Mouse (Mus musculus) bone marrow, adult 2 months (tissue): ENCODE data around the gene Myo1g.

ENCODE experiments used
- CTCF ChIP-seq: fragments of 200-500 bp; IDR thresholded peaks from 2 replicates; pipeline ENCODE4 v1.5.1; 2011; ENCODE audit warnings: low read length, control low read depth; ENCODE audit not compliant: control insufficient read depth, insufficient read depth
- POLR2A ChIP-seq: fragments of 200-500 bp; IDR thresholded peaks from 2 replicates; pipeline ENCODE4 v1.6.1; 2011; ENCODE audit warnings: low read depth, mild to moderate bottlenecking, control low read depth, low read length, borderline replicate concordance; ENCODE audit not compliant: control insufficient read depth

GRCm38 (mm10) chr11:6474874-6475731 lies 45.7 kb downstream of the Myo1g start:
- TF ChIP-seq CTCF (no peak), POLR2A (peak; percentile 55; the same call in 1 of the 2 replicates)
